Mouse (Mus musculus) neutrophil, adult 5-6 weeks (primary cell): ENCODE measurements around the gene Vil1. TPM values are rescaled to one million over a fixed set of nuclear protein-coding genes. Genes with fewer than 3 reads are reported as not detected.

Experiments
- ATAC-seq: fragments of 151-379, 151-347 bp; 2 replicates; pipeline ENCODE4 v1.8.0; 2017; ENCODE audit warnings: mild to moderate bottlenecking, moderate TSS enrichment; ENCODE audit not compliant: insufficient number of reproducible peaks, poor library complexity, low FRiP score, severe bottlenecking; ENCODE audit errors: extremely low read depth
- total RNA-seq: library from RNA; stranded (forward); fragments of 200-1000 nt; gene quantifications from 2 replicates; pipeline ENCODE4 v1.2.3, GENCODE M21; 2017

The Vil1 gene
- total RNA-seq, 1 experiment from 2014 or later, result not detected

- ATAC-seq, result peak; percentile 49
Measured at GRCm38 (mm10) chr1:74397919-74398451, 11.2 kb upstream of the Vil1 start.

GRCm38 (mm10) chr1:74400531-74400930 is 8.6 kb upstream of the Vil1 start:
- ATAC-seq, result no peak

GRCm38 (mm10) chr1:74401015-74401702 is 8.0 kb upstream of the Vil1 start:
- no peak for ATAC-seq

GRCm38 (mm10) chr1:74404206-74404605 is 5.0 kb upstream of the Vil1 start:
- no peak for ATAC-seq

- ATAC-seq, result no peak
Measured at GRCm38 (mm10) chr1:74411753-74412325, 2.7 kb downstream of the Vil1 start.

GRCm38 (mm10) chr1:74412711-74413110 is 3.5 kb downstream of the Vil1 start:
- no peak for ATAC-seq

GRCm38 (mm10) chr1:74415143-74415542 is 6.0 kb downstream of the Vil1 start:
- peak; percentile 17; the same call in 1 of the 2 replicates for ATAC-seq

- no peak for ATAC-seq
Measured at GRCm38 (mm10) chr1:74418747-74419439, 9.7 kb downstream of the Vil1 start.

- no peak for ATAC-seq
Measured at GRCm38 (mm10) chr1:74419440-74419794, 10.2 kb downstream of the Vil1 start.

- ATAC-seq, result no peak
Measured at GRCm38 (mm10) chr1:74423147-74423546, 14.0 kb downstream of the Vil1 start.

GRCm38 (mm10) chr1:74425845-74426244 is 16.7 kb downstream of the Vil1 start:
- ATAC-seq, result no peak

- ATAC-seq, result no peak
Measured at GRCm38 (mm10) chr1:74433220-74433619, 24.0 kb downstream of the Vil1 start.

- 0 out of 2 replicates have a peak, but pooled peaks have one; percentile 11 for ATAC-seq
Measured at GRCm38 (mm10) chr1:74434596-74434995, 25.4 kb downstream of the Vil1 start.

GRCm38 (mm10) chr1:74435563-74435962 is 26.4 kb downstream of the Vil1 start:
- peak; percentile 75 for ATAC-seq

- no peak for ATAC-seq
Measured at GRCm38 (mm10) chr1:74437702-74438427, 28.7 kb downstream of the Vil1 start.

- no peak for ATAC-seq
Measured at GRCm38 (mm10) chr1:74439166-74439876, 30.1 kb downstream of the Vil1 start.

- ATAC-seq, result no peak
Measured at GRCm38 (mm10) chr1:74444538-74444937, 35.4 kb downstream of the Vil1 start.

- peak; percentile 67 for ATAC-seq
Measured at GRCm38 (mm10) chr1:74452611-74453045, 43.5 kb downstream of the Vil1 start.

GRCm38 (mm10) chr1:74460273-74460672 is 51.1 kb downstream of the Vil1 start:
- ATAC-seq, result no peak
